Mouse (Mus musculus): ENCODE data around the gene Pcsk7.

- TF ChIP-seq CTCF (IDR thresholded peaks at IDR 0.05; ENCODE audit: insufficient read depth, low read depth, low read length) (no peak), POLR2A (IDR thresholded peaks at IDR 0.05; ENCODE audit: insufficient read depth, low read depth, low read length) (no peak)
Observed at GRCm38 (mm10) chr9:45910995-45911394, 4.7 kb downstream of the Pcsk7 start.

Data from olfactory bulb, adult 2 months (tissue).